Mouse (Mus musculus): ENCODE data around the gene Arhgap9.

DNA sequence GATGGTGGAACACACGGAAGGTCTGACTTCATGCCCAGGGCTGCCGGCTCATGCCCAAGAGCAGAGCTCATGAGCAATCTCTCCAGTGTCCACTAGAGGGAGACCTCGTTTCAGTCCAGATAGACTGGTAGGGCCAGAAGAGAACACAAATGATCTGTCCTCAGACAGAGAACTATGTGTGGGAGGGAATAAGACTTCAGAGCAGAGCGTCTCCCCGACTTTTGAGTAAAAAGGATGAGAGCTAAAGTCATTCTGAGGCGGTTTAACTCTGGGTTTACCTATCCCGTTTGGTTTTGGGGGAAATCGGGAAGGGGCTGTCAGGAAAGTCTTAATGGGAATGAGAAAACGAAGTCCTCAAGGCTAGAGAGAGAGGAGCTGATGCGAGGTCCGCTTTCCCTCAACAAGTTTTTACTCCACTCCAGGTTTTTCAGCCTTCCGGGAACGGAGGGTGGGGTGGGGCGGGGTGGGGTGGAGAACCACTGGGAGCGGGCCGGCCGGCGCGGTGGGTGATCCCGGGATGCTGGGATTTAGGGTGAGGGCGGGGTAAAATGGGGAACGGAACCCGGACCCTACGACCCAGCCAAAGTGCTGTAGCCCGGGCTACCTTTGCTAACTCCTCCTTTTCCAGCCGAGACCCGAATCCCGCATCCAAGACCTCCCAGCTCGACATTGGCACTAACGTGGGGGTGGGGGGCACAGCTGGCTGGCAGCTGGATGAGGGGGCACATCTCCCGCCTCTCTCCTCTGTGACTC, 17.3 kb downstream of the Arhgap9 start:
- TF ChIP-seq CTCF (IDR thresholded peaks at IDR 0.05; ENCODE audit: insufficient read depth, low read length) (peak; percentile 83), POLR2A (IDR thresholded peaks at IDR 0.05; ENCODE audit: borderline replicate concordance, extremely low read depth, low read depth, low read length) (no peak)

Data from lung, adult 2 months (tissue).